Mouse (Mus musculus): ENCODE measurements around the gene Lrrfip1.

DNA sequence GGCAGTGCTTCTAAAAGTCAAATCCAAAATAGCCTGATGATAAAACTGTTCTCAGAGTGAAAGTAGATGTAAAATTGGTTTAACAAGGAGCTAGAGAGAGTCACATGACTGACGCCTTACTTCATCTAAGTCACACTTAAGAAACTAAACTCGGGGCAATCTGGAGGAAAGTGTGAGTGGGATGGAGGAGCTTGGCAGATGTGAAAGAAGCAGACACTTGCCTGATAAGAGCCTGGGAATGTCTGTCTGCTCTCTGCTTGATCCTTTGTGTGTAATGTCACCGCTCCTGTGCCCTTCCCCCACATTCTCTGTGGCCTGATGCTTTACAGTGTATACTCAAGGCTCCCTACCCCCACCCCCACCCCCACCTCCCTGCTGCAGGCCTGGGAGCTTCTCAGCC is 87.8 kb downstream of the Lrrfip1 start:
- TF ChIP-seq CTCF (IDR thresholded peaks at IDR 0.05; ENCODE audit: low read depth) (no peak), EP300 (optimal IDR thresholded peaks at IDR 0.05) (no peak)

Data from stomach, postnatal 0 days (tissue).